Mouse (Mus musculus): ENCODE measurements around the gene Bcl2l1. TPM values are rescaled to one million over a fixed set of nuclear protein-coding genes. Genes with fewer than 3 reads are reported as not detected.

Gene Bcl2l1
- polyA plus RNA-seq, 1 experiment from 2014 or later = 95.6 TPM

- Histone ChIP-seq H3K36me3 (ENCODE audit: insufficient read depth, low read length) (no peaks in the 10 kb centered on the region), H3K9ac (ENCODE audit: low read depth, low read length) (no peak overlapping the region), H3K4me2 (ENCODE audit: low read length) (no peak overlapping the region), H3K4me3 (replicated peaks; ENCODE audit: low read depth, low read length) (no peak overlapping the region), H3K4me1 (replicated peaks; ENCODE audit: insufficient read depth, low read length) (peaks cover 43% of the 10 kb centered on the region), H3K27me3 (ENCODE audit: insufficient read depth, low read length) (no peaks in the 10 kb centered on the region), H3K27ac (peak overlapping the region; percentile 68), H3K9me3 (replicated peaks; ENCODE audit: low read length) (no peaks in the 10 kb centered on the region)
- 19% methylated on average over 4 of the region's 4 CpGs for WGBS
- ATAC-seq (replicated peaks; ENCODE audit: low FRiP score, low read depth) (no peak), DNase-seq (ENCODE audit: low spot score) (peak; percentile 80)
- TF ChIP-seq CTCF (IDR thresholded peaks at IDR 0.05; ENCODE audit: low read depth) = no peak
Observed at GRCm38 (mm10) chr2:152789591-152789999, 41.9 kb downstream of the Bcl2l1 start.

- peaks cover 37% of the 10 kb centered on the region for H3K4me1 ChIP-seq (replicated peaks; ENCODE audit: insufficient read depth, low read length)
- TF ChIP-seq CTCF (IDR thresholded peaks at IDR 0.05; ENCODE audit: low read depth) = no peak
- no peak overlapping the region for H3K4me3 ChIP-seq (replicated peaks; ENCODE audit: low read depth, low read length)
- peak overlapping the region; percentile 18; the same call in 1 of the 2 replicates for H3K9ac ChIP-seq (ENCODE audit: low read depth, low read length)
- WGBS = 60% methylated on average over 6 of the region's 6 CpGs
- no peaks in the 10 kb centered on the region for H3K9me3 ChIP-seq (replicated peaks; ENCODE audit: low read length)
- DNase-seq (ENCODE audit: low spot score) = no peak
- H3K4me2 ChIP-seq (ENCODE audit: low read length) = no peak overlapping the region
- peak overlapping the region; percentile 68 for H3K27ac ChIP-seq
- H3K36me3 ChIP-seq (ENCODE audit: insufficient read depth, low read length) = no peaks in the 10 kb centered on the region
- ATAC-seq (replicated peaks; ENCODE audit: low FRiP score, low read depth) = no peak
- H3K27me3 ChIP-seq (ENCODE audit: insufficient read depth, low read length) = no peaks in the 10 kb centered on the region
Observed at GRCm38 (mm10) chr2:152788892-152789421, 42.6 kb downstream of the Bcl2l1 start.

- DNase-seq (ENCODE audit: low spot score) (no peak), ATAC-seq (replicated peaks; ENCODE audit: low FRiP score, low read depth) (no peak)
- Histone ChIP-seq H3K4me2 (ENCODE audit: low read length) (no peak overlapping the region), H3K9ac (ENCODE audit: low read depth, low read length) (no peak overlapping the region), H3K27ac (peak overlapping the region; percentile 42), H3K27me3 (ENCODE audit: insufficient read depth, low read length) (no peaks in the 10 kb centered on the region), H3K36me3 (ENCODE audit: insufficient read depth, low read length) (0 out of 2 replicates have a peak, but pooled peaks cover under 1% of the 10 kb centered on the region), H3K4me3 (replicated peaks; ENCODE audit: low read depth, low read length) (no peak overlapping the region), H3K9me3 (replicated peaks; ENCODE audit: low read length) (no peaks in the 10 kb centered on the region), H3K4me1 (replicated peaks; ENCODE audit: insufficient read depth, low read length) (peaks cover 32% of the 10 kb centered on the region; the same call in 1 of the 2 replicates)
- TF ChIP-seq CTCF (IDR thresholded peaks at IDR 0.05; ENCODE audit: low read depth) = no peak
- WGBS = 92% methylated on average over 6 of the region's 6 CpGs
Observed at GRCm38 (mm10) chr2:152787543-152787942, 44.0 kb downstream of the Bcl2l1 start.

- DNase-seq (ENCODE audit: low spot score) (no peak), ATAC-seq (replicated peaks; ENCODE audit: low FRiP score, low read depth) (no peak)
- 76% methylated on average over 2 of the region's 2 CpGs for WGBS
- Histone ChIP-seq H3K4me2 (ENCODE audit: low read length) (no peak overlapping the region), H3K4me1 (replicated peaks; ENCODE audit: insufficient read depth, low read length) (peaks cover 29% of the 10 kb centered on the region; the same call in 1 of the 2 replicates), H3K27ac (peak overlapping the region; percentile 95), H3K9ac (ENCODE audit: low read depth, low read length) (no peak overlapping the region), H3K4me3 (replicated peaks; ENCODE audit: low read depth, low read length) (no peak overlapping the region), H3K27me3 (ENCODE audit: insufficient read depth, low read length) (no peaks in the 10 kb centered on the region), H3K36me3 (ENCODE audit: insufficient read depth, low read length) (peaks cover 3% of the 10 kb centered on the region; the same call in 1 of the 2 replicates), H3K9me3 (replicated peaks; ENCODE audit: low read length) (no peaks in the 10 kb centered on the region)
- TF ChIP-seq CTCF (IDR thresholded peaks at IDR 0.05; ENCODE audit: low read depth) = no peak
Observed at GRCm38 (mm10) chr2:152787136-152787535, 44.4 kb downstream of the Bcl2l1 start.

- WGBS = 35% methylated on average over 18 of the region's 18 CpGs
- peaks cover 12% of the 10 kb centered on the region; the same call in 1 of the 2 replicates for H3K36me3 ChIP-seq (ENCODE audit: insufficient read depth, low read length)
- ATAC-seq (replicated peaks; ENCODE audit: low FRiP score, low read depth) = peak; percentile 33; the same call in 1 of the 2 replicates
- H3K4me1 ChIP-seq (replicated peaks; ENCODE audit: insufficient read depth, low read length) = peaks cover 29% of the 10 kb centered on the region; the same call in 1 of the 2 replicates
- no peaks in the 10 kb centered on the region for H3K9me3 ChIP-seq (replicated peaks; ENCODE audit: low read length)
- peak overlapping the region; percentile 4; the same call in 1 of the 2 replicates for H3K4me2 ChIP-seq (ENCODE audit: low read length)
- peak; percentile 80 for DNase-seq (ENCODE audit: low spot score)
- no peak overlapping the region for H3K4me3 ChIP-seq (replicated peaks; ENCODE audit: low read depth, low read length)
- peak overlapping the region; percentile 95 for H3K27ac ChIP-seq
- H3K27me3 ChIP-seq (ENCODE audit: insufficient read depth, low read length) = no peaks in the 10 kb centered on the region
- 0 out of 2 replicates have a peak overlapping the region, but pooled peaks have one; percentile 27 for H3K9ac ChIP-seq (ENCODE audit: low read depth, low read length)
- no peak for TF ChIP-seq CTCF (IDR thresholded peaks at IDR 0.05; ENCODE audit: low read depth)
Observed at GRCm38 (mm10) chr2:152785446-152786350, 45.8 kb downstream of the Bcl2l1 start.

GRCm38 (mm10) chr2:152784640-152785039, 46.9 kb downstream of the Bcl2l1 start:
- Histone ChIP-seq H3K4me2 (ENCODE audit: low read length) (no peak overlapping the region), H3K4me3 (replicated peaks; ENCODE audit: low read depth, low read length) (no peak overlapping the region), H3K27me3 (ENCODE audit: insufficient read depth, low read length) (no peaks in the 10 kb centered on the region), H3K36me3 (ENCODE audit: insufficient read depth, low read length) (peaks cover 17% of the 10 kb centered on the region; the same call in 1 of the 2 replicates), H3K9me3 (replicated peaks; ENCODE audit: low read length) (no peaks in the 10 kb centered on the region), H3K9ac (ENCODE audit: low read depth, low read length) (no peak overlapping the region), H3K4me1 (replicated peaks; ENCODE audit: insufficient read depth, low read length) (peaks cover 25% of the 10 kb centered on the region; the same call in 1 of the 2 replicates), H3K27ac (peak overlapping the region; percentile 95)
- 81% methylated on average over 8 of the region's 8 CpGs for WGBS
- DNase-seq (ENCODE audit: low spot score) = no peak
- no peak for TF ChIP-seq CTCF (IDR thresholded peaks at IDR 0.05; ENCODE audit: low read depth)
- no peak for ATAC-seq (replicated peaks; ENCODE audit: low FRiP score, low read depth)

Data from kidney, postnatal 0 days (tissue).